Mouse (Mus musculus): Measurements from ENCODE around the gene 2810006K23Rik. TPM values are rescaled to one million over a fixed set of nuclear protein-coding genes. Genes with fewer than 3 reads are reported as not detected.
"Not testable (repeated sequence)": the region's sequence is repeated elsewhere in the genome, so short reads cannot be mapped to it uniquely, and the experiment has no call there.

2810006K23Rik gene
- polyA plus RNA-seq (2015; fragmentation: Nextera tagmentation; extraction: Ambion mirVana): 13.4 and 14.4 TPM in 2 replicates

- ATAC-seq (ENCODE audit: low FRiP score): peak; percentile 99
Measured at GRCm38 (mm10) chr5:124327510-124328364, at the start of gene 2810006K23Rik, which contains the start of gene Mphosph9. Gene 2810006K23Rik, plus strand, starts transcription at chr5:124328089. Gene Mphosph9, minus strand, starts transcription at chr5:124327972.

DNA sequence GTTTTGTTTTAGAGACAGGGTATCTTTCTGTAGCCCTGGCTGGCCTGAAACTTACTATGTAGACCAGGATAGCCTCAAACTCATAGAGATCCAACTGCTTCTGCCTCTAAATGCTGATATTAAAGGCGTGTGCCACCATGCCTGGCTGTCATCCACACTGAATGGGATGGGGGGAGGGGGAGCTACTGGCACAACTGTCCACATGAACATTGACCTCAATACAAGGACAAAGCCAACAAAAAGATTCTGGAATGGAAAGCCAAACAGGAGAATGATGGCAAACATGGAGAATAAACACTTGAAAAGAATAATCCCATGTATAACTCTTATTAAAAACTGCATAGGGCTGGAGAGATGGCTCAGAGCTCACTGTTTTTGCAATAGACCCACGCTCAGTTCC lies 45.0 kb upstream of the 2810006K23Rik start:
- no peak overlapping the region for H3K27ac ChIP-seq (replicated peaks)
- H3K9ac ChIP-seq (replicated peaks): no peak overlapping the region
- no peak overlapping the region for H3K4me3 ChIP-seq (replicated peaks)
- no peaks in the 10 kb centered on the region for H3K4me1 ChIP-seq
- H3K36me3 ChIP-seq: peaks cover 67% of the 10 kb centered on the region
- H3K27me3 ChIP-seq (replicated peaks): no peaks in the 10 kb centered on the region
- H3K9me3 ChIP-seq (replicated peaks): no peaks in the 10 kb centered on the region
- no peak for ATAC-seq (ENCODE audit: low FRiP score)
- WGBS: 93% methylated on average over 2 of the region's 2 CpGs
- H3K4me2 ChIP-seq: no peak overlapping the region

More at GRCm38 (mm10) chr5:124327510-124328364, at the start of gene 2810006K23Rik, which contains the start of gene Mphosph9:
- no peaks in the 10 kb centered on the region for H3K27me3 ChIP-seq (replicated peaks)
- WGBS: under 1% methylated on average over 71 of the region's 72 CpGs
- H3K36me3 ChIP-seq: peaks cover 4% of the 10 kb centered on the region
- peak within 1 kb of the TSS; percentile 93 for H3K4me2 ChIP-seq
- peak within 1 kb of the TSS; percentile 76 for H3K4me3 ChIP-seq (replicated peaks)
- H3K9me3 ChIP-seq (replicated peaks): no peaks in the 10 kb centered on the region
- H3K27ac ChIP-seq (replicated peaks): peak within 1 kb of the TSS; percentile 99
- peaks cover 29% of the 10 kb centered on the region for H3K4me1 ChIP-seq
- peak within 1 kb of the TSS; percentile 81 for H3K9ac ChIP-seq (replicated peaks)

- no peak for ATAC-seq (ENCODE audit: low FRiP score)
- Histone ChIP-seq H3K4me1 (no peaks in the 10 kb centered on the region), H3K4me2 (no peak overlapping the region), H3K9ac (replicated peaks) (no peak overlapping the region), H3K9me3 (replicated peaks) (no peaks in the 10 kb centered on the region), H3K36me3 (peaks cover 72% of the 10 kb centered on the region), H3K27me3 (replicated peaks) (no peaks in the 10 kb centered on the region), H3K4me3 (replicated peaks) (no peak overlapping the region), H3K27ac (replicated peaks) (no peak overlapping the region)
- WGBS: 76% methylated on average over 3 of the region's 3 CpGs
Measured at GRCm38 (mm10) chr5:124284330-124284729, 43.6 kb upstream of the 2810006K23Rik start.

GRCm38 (mm10) chr5:124287616-124288247 lies 40.2 kb upstream of the 2810006K23Rik start:
- WGBS: 100% methylated on average over 6 of the region's 6 CpGs
- no peak for ATAC-seq (ENCODE audit: low FRiP score)
- Histone ChIP-seq H3K4me2 (no peak overlapping the region), H3K4me3 (replicated peaks) (no peak overlapping the region), H3K27me3 (replicated peaks) (no peaks in the 10 kb centered on the region), H3K27ac (replicated peaks) (no peak overlapping the region), H3K4me1 (no peaks in the 10 kb centered on the region), H3K9ac (replicated peaks) (no peak overlapping the region), H3K36me3 (peaks cover 78% of the 10 kb centered on the region), H3K9me3 (replicated peaks) (no peaks in the 10 kb centered on the region)

- Histone ChIP-seq H3K9me3 (replicated peaks) (no peaks in the 10 kb centered on the region), H3K9ac (replicated peaks) (no peak overlapping the region), H3K4me2 (no peak overlapping the region), H3K27me3 (replicated peaks) (no peaks in the 10 kb centered on the region), H3K36me3 (peaks cover 84% of the 10 kb centered on the region), H3K4me1 (no peaks in the 10 kb centered on the region), H3K4me3 (replicated peaks) (no peak overlapping the region), H3K27ac (replicated peaks) (no peak overlapping the region)
- ATAC-seq (ENCODE audit: low FRiP score): no peak
- whole genome bisulfite sequencing: 98% methylated on average over 4 of the region's 4 CpGs
Measured at GRCm38 (mm10) chr5:124290216-124290615, 37.7 kb upstream of the 2810006K23Rik start.

DNA sequence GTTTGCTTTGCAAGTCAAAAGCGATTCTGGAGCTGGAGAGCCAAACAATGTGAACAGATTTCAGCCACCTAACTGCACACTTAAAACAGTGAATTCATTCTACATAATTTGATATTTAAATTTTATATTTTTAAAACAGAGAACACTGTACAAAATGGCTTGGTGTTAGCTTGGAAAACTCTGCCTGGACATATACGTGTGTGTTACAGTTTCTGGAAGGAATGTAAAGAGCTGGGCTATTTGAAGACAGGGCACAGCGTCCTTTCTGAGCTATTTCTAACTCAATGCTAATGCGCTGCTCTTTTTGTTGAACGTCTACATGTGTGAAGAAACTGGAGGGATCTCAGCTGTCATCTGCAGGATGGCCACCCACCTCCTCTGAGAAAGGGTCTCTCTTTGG lies 33.9 kb upstream of the 2810006K23Rik start:
- no peak overlapping the region for H3K4me3 ChIP-seq (replicated peaks)
- 94% methylated on average over 5 of the region's 5 CpGs for WGBS
- H3K9me3 ChIP-seq (replicated peaks): no peaks in the 10 kb centered on the region
- no peak overlapping the region for H3K9ac ChIP-seq (replicated peaks)
- no peak overlapping the region for H3K27ac ChIP-seq (replicated peaks)
- no peak for ATAC-seq (ENCODE audit: low FRiP score)
- peaks cover 79% of the 10 kb centered on the region for H3K36me3 ChIP-seq
- H3K27me3 ChIP-seq (replicated peaks): no peaks in the 10 kb centered on the region
- no peak overlapping the region for H3K4me2 ChIP-seq
- no peaks in the 10 kb centered on the region for H3K4me1 ChIP-seq

- Histone ChIP-seq H3K36me3 (peaks cover 65% of the 10 kb centered on the region), H3K4me1 (no peaks in the 10 kb centered on the region), H3K9me3 (replicated peaks) (no peaks in the 10 kb centered on the region), H3K27me3 (replicated peaks) (no peaks in the 10 kb centered on the region), H3K4me2 (no peak overlapping the region), H3K4me3 (replicated peaks) (no peak overlapping the region), H3K27ac (replicated peaks) (no peak overlapping the region), H3K9ac (replicated peaks) (no peak overlapping the region)
- ATAC-seq (ENCODE audit: low FRiP score): no peak
- 94% methylated on average over 4 of the region's 4 CpGs for WGBS
Measured at GRCm38 (mm10) chr5:124296475-124296874, 31.4 kb upstream of the 2810006K23Rik start.

GRCm38 (mm10) chr5:124299307-124299706 lies 28.6 kb upstream of the 2810006K23Rik start:
- 60% methylated on average over 3 of the region's 4 CpGs for WGBS
- H3K27me3 ChIP-seq (replicated peaks); ATAC-seq (ENCODE audit: low FRiP score); H3K4me3 ChIP-seq (replicated peaks); H3K9ac ChIP-seq (replicated peaks); H3K27ac ChIP-seq (replicated peaks); H3K4me1 ChIP-seq; H3K9me3 ChIP-seq (replicated peaks); H3K4me2 ChIP-seq: not testable (repeated sequence)
- peaks cover 54% of the 10 kb centered on the region for H3K36me3 ChIP-seq

- no peak overlapping the region for H3K4me3 ChIP-seq (replicated peaks)
- ATAC-seq (ENCODE audit: low FRiP score): no peak
- 81% methylated on average over 4 of the region's 4 CpGs for WGBS
- no peak overlapping the region for H3K4me2 ChIP-seq
- no peak overlapping the region for H3K9ac ChIP-seq (replicated peaks)
- H3K4me1 ChIP-seq: no peaks in the 10 kb centered on the region
- H3K27me3 ChIP-seq (replicated peaks): no peaks in the 10 kb centered on the region
- H3K27ac ChIP-seq (replicated peaks): no peak overlapping the region
- no peaks in the 10 kb centered on the region for H3K9me3 ChIP-seq (replicated peaks)
- H3K36me3 ChIP-seq: peaks cover 52% of the 10 kb centered on the region
Measured at GRCm38 (mm10) chr5:124300132-124300531, 27.8 kb upstream of the 2810006K23Rik start.

- H3K4me1 ChIP-seq; H3K9me3 ChIP-seq (replicated peaks); H3K9ac ChIP-seq (replicated peaks); ATAC-seq (ENCODE audit: low FRiP score); H3K4me3 ChIP-seq (replicated peaks); H3K27ac ChIP-seq (replicated peaks); H3K27me3 ChIP-seq (replicated peaks); H3K4me2 ChIP-seq: not testable (repeated sequence)
- H3K36me3 ChIP-seq: peaks cover 58% of the 10 kb centered on the region
- 94% methylated on average over 6 of the region's 6 CpGs for WGBS
Measured at GRCm38 (mm10) chr5:124302853-124303252, 25.0 kb upstream of the 2810006K23Rik start.

DNA sequence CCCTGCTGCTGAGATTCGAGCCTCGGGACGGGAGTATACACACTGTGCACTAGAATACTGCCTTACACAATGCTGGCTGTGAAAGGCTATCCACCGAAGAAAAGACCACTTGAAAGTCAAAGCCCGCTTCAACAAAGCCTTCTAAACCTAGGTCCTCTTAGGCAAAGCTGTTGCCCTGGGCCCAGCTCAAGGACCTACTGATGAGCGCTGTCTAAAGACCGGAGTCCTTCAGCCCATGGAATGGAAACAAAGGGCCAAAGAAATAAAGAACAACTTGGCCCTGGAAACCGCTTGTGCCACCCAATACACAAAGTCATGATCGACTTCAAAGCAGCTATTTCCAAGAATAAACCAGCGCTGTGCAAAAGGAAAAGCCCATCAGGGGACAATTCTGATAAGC lies 18.7 kb upstream of the 2810006K23Rik start:
- no peak overlapping the region for H3K27ac ChIP-seq (replicated peaks)
- peaks cover 7% of the 10 kb centered on the region; the same call in 1 of the 2 replicates for H3K9me3 ChIP-seq (replicated peaks)
- no peak overlapping the region for H3K9ac ChIP-seq (replicated peaks)
- H3K36me3 ChIP-seq: peaks cover 65% of the 10 kb centered on the region
- no peaks in the 10 kb centered on the region for H3K4me1 ChIP-seq
- H3K4me3 ChIP-seq (replicated peaks): no peak overlapping the region
- no peak for ATAC-seq (ENCODE audit: low FRiP score)
- no peaks in the 10 kb centered on the region for H3K27me3 ChIP-seq (replicated peaks)
- 80% methylated on average over 10 of the region's 10 CpGs for WGBS
- H3K4me2 ChIP-seq: no peak overlapping the region

GRCm38 (mm10) chr5:124310091-124310490 lies 17.8 kb upstream of the 2810006K23Rik start:
- H3K9ac ChIP-seq (replicated peaks): no peak overlapping the region
- ATAC-seq (ENCODE audit: low FRiP score): no peak
- no peaks in the 10 kb centered on the region for H3K27me3 ChIP-seq (replicated peaks)
- no peak overlapping the region for H3K27ac ChIP-seq (replicated peaks)
- 98% methylated on average over 11 of the region's 11 CpGs for WGBS
- peaks cover 72% of the 10 kb centered on the region for H3K36me3 ChIP-seq
- H3K9me3 ChIP-seq (replicated peaks): peaks cover 7% of the 10 kb centered on the region; the same call in 1 of the 2 replicates
- H3K4me2 ChIP-seq: no peak overlapping the region
- no peak overlapping the region for H3K4me3 ChIP-seq (replicated peaks)
- no peaks in the 10 kb centered on the region for H3K4me1 ChIP-seq

Measured in neural tube, embryonic 15.5 days (tissue).